Mouse (Mus musculus) lung, adult 10 weeks (tissue): ENCODE data around the gene Nelfcd. TPM values are rescaled to one million over a fixed set of nuclear protein-coding genes. Genes with fewer than 3 reads are reported as not detected.

ENCODE experiments used
- polyA plus RNA-seq: library from polyadenylated mRNA; stranded (reverse); fragments of 350-450 nt; fragmentation: Illumina TruSeq; extraction: RNeasy Lipid Tissue Mini Kit (QIAGEN cat#74804); gene quantifications from one replicate; pipeline ENCODE4 v1.2.3, GENCODE M21; 2014; ENCODE audit warnings: low read depth, low replicate concordance; ENCODE audit not compliant: insufficient read depth

Gene Nelfcd
- polyA plus RNA-seq = 22.2 TPM

DNA sequence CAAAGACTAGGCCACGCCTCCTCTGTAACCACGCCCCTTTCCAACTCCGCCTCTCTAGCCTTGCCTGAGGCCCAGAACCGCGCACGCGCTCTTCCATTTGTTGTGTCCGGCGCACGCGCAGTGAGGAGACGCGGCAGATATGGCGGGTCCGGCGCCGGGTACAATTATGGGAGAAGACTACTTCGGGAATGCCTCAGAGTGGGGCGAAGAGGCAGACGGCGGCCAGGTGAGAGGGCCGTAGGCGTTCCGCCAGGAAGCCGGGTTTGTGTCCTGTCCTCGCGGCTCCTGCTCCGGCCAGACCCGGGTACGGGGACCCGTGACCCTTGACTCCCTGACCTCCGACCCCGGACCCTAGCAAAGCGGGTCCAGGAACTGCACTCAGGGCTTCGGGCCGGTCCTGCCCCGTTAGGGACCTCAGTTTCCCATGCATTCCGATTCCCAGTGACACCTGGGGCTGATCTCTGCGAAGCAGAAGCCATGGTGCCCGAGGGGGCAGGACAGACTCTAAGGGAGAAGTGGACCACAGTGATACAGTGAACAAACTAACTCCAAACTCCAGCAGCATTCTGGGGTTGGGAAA lies at the start of gene Nelfcd:
Gene Nelfcd, plus strand, starts transcription at position 74 of the 580 bp plus-strand sequence.

DNA sequence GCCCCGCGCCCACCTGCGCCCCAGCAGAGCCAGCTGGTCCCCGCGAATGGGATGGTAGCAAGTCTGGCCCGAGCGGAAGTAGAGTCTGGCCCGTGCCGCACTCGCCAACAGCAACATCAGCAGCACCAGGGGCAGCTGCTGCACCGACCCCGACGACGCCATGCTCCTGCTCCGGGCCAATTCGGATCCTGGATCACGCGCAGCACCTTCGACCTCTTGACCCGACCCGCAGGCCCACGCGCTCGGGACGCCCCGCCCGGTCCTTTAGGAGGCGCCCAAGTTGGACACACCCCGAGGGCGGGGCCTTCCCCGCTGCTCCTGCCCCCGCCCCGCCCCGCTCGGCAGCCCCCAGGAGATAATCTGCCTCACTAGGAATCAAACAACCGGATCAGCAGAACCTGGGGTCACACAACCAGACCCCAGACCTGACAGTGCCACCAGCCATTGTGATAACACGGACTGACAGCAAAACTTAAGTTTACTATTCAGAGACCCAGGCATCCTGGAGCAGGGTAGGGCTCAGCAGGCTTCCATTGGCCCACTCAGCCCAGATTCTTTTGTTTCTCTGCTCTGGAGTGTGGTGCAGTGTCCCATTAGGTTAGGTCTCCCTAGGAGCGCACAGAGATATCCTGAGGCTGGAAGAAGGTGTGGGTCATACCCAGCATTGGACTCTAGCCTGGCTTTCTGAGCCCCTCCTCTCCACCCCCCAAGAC lies 23.3 kb downstream of the Nelfcd start, which contains the start of gene Ctsz:
Gene Ctsz, minus strand, starts transcription at position 303 of the 713 bp plus-strand sequence.

DNA sequence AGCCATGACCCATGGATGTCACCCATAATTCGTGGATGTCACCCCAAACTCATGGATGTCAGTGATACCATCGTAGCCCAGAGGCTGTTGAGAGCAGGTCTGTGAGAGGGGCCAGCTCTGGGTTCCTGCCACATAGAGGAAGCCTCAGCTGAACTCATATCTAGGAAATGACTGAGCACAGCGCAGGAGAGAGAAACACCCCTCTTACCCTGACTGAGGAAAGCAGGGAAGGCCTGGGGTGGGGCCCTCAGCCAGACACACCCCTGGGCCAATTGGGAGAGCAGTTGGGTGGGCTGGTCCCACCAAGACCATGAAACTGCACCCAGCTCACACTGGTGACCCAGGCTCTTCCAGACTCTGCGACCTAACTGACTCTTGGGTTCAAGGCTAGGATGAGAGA lies 34.7 kb downstream of the Nelfcd start, which contains the start of gene Tubb1:
Gene Tubb1, plus strand, starts transcription at position 343 of the 400 bp plus-strand sequence.

DNA sequence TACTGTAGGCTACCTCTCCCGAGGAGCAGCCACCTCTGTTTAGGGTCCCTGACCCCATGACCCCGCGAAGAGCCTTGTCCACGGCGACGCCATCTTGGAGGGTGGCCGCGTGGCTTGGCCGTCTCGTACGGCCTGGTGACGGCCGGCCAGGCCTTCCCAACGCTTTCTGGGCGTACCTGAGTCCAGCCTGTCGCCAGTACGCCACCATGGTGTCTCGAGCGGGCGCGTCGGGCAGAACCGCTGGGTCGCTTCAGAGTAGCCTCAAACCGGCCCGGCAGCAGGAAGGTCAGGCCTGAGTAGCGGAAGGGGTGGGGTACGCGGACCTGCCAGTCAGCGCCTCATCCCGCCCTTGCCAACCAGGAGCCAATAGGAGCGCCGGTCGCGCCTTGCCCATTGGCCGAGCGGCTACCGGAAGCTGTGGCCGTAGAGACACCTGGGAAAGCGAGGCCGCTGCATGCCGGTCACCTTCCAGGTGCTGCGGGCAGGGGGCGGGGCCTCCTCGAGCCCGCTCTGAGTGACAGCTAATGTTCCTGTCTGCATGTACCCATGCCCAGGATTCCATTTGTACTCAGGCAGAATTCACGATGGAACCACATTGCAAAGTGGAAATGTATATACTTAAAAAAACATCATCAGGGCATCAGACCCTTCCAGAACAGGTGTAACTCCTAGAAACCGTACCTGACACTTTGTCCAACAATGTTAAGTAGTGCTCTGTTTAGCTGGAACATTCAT lies 48.4 kb downstream of the Nelfcd start, which contains the start of gene Atp5e:
Gene Atp5e, minus strand, starts transcription at position 317 of the 735 bp plus-strand sequence.

DNA sequence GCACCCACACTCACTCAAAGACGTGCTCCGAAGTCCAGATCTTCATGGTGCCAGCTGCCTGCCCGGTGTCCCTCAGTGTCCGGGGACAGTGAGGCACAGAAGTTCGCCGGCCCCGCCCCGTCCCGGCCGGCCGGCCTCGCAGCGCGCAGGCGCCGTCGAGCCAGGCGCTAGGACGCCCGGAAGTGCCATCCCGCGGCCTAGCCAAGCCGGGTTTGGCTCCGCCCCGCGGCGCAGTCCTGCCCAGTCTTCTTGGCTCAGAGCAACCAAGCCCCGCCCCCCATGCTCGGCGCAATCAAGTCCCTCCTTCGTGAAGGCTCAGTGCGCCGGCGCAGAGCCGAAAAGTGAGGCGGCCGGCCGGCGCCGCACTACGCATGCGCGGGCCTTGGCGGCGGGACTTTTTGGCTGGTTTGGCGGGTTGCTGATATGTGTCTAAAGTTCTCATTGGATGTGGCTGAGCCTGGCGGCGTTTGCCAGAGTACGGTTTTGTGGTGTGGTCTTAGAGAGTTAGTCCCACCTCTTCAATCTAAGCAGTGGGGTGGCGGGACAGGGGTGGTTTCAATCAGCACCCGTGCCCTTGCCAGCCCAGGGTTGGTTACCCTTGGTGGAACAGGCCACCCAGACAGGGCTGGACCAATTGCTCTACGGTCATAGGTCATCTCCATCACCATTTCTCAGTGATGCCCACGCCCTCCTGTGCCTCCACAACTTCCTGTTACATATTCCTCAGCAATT lies 57.4 kb downstream of the Nelfcd start, which contains the start of gene Prelid3b:
Gene Prelid3b, minus strand, starts transcription at position 264 of the 732 bp plus-strand sequence.

Other genes starting within 250 kb of the Nelfcd start
- gene Gnas, start 131.5 kb upstream of the Nelfcd start, polyA plus RNA-seq = 507 TPM
- not detected for gene Gm20721, start 69.1 kb upstream of the Nelfcd start, polyA plus RNA-seq
- gene Ctsz, start 23.2 kb downstream of the Nelfcd start, polyA plus RNA-seq = 159 TPM
- gene Tubb1, start 34.9 kb downstream of the Nelfcd start, polyA plus RNA-seq = 2.2 TPM
- 989 TPM for gene Atp5e, start 48.3 kb downstream of the Nelfcd start, polyA plus RNA-seq
- gene Prelid3b, start 57.3 kb downstream of the Nelfcd start, polyA plus RNA-seq = 32.3 TPM
- 0.39 TPM for gene Zfp831, start 227.7 kb downstream of the Nelfcd start, polyA plus RNA-seq